Mouse (Mus musculus) stomach, postnatal 0 days (tissue): ENCODE measurements around the gene Enox2.

ENCODE experiments used
- CTCF ChIP-seq: IDR thresholded peaks from 2 replicates; pipeline ENCODE4 v1.5.1; 2016; ENCODE audit warnings: antibody characterized with exemption, low read depth, mild to moderate bottlenecking, moderate library complexity
- EP300 ChIP-seq: optimal IDR thresholded peaks from 2 replicates; pipeline ENCODE3; 2016; ENCODE audit warnings: antibody characterized with exemption

DNA sequence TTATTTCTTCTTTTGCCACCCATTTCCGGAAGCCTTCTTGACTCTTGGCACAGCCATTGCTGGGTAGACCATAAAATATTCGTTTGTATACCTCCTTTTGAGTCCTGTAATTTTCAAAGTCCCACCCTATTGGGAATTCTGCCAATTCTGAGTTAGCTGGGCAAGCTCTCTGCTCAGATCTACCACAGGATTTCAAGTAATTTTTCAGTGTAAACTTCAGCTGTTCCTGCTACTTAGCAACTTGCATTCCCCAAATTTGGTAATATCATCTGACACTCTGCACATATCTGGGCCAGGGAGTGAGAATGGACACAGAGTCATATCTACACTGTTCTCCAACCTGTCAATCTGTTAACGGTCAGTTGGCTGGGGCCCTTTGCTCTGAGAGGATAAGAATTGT is 214.5 kb downstream of the Enox2 start:
- TF ChIP-seq CTCF (no peak), EP300 (no peak)
